Mouse (Mus musculus): ENCODE measurements around the gene Umps. TPM values are rescaled to one million over a fixed set of nuclear protein-coding genes. Genes with fewer than 3 reads are reported as not detected.

Umps gene
- 26.0 and 27.0 TPM in 2 replicates for polyA plus RNA-seq (2012)

GRCm38 (mm10) chr16:33966538-33967282, at the start of gene Umps:
Gene Umps (minus strand): TSS chr16:33967038.

Other genes starting within 250 kb of the Umps start
- 13.0 and 20.1 TPM in 2 replicates for gene Muc13, start 173.0 kb downstream of the Umps start, polyA plus RNA-seq (2012)
- gene Itgb5, start 137.4 kb downstream of the Umps start, polyA plus RNA-seq (2012), result 3.1 and 3.8 TPM in 2 replicates

All from megakaryocyte-erythroid progenitor cell, adult 5 weeks (primary cell).